Mouse (Mus musculus) limb, embryonic 10.5 days (tissue): Measurements from ENCODE around the gene Maf. TPM values are rescaled to one million over a fixed set of nuclear protein-coding genes. Genes with fewer than 3 reads are reported as not detected.

ENCODE experiments used
- DNase-seq: peaks from one replicate; pipeline ENCODE4 v3.0.0-alpha.2; 2017; ENCODE audit warnings: low spot score
- H3K27ac ChIP-seq: fragments of 300-500 bp; sonication (generic); 2 replicates; pipeline ENCODE4 v1.5.1; 2016; ENCODE audit warnings: mild to moderate bottlenecking
- H3K27me3 ChIP-seq: fragments of 300-500 bp; sonication (generic); 2 replicates; pipeline ENCODE4 v1.6.1; 2016; ENCODE audit warnings: low read depth, mild to moderate bottlenecking; ENCODE audit not compliant: poor library complexity, severe bottlenecking
- H3K36me3 ChIP-seq: fragments of 300-500 bp; sonication (generic); 2 replicates; pipeline ENCODE4 v1.6.1; 2016; ENCODE audit warnings: mild to moderate bottlenecking, moderate library complexity
- H3K4me1 ChIP-seq: fragments of 300-500 bp; sonication (generic); 2 replicates; pipeline ENCODE4 v1.6.1; 2016
- H3K4me3 ChIP-seq: fragments of 300-500 bp; sonication (generic); 2 replicates; pipeline ENCODE4 v1.5.1; 2016; ENCODE audit warnings: mild to moderate bottlenecking, moderate library complexity
- H3K9me3 ChIP-seq: fragments of 300-500 bp; sonication (generic); replicated peaks from 2 replicates; pipeline ENCODE4 v1.6.1; 2016; ENCODE audit warnings: mild to moderate bottlenecking
- WGBS: fragments of 180-500 bp; shearing (Covaris S2); methylation state at CpG from one replicate; pipeline ENCODE4 v1.1.7; 2016; 5-methylcytosine and 5-hydroxymethylcytosine counted together
- polyA plus RNA-seq: library from polyadenylated mRNA; unstranded; fragments of >200 nt; fragmentation: Nextera tagmentation; extraction: Ambion mirVana; gene quantifications from 2 replicates; pipeline ENCODE4 v1.2.1, GENCODE M21; 2016

Gene Maf
- polyA plus RNA-seq, 1 experiment from 2014 or later = 0.98 TPM

GRCm38 (mm10) chr8:115697410-115697809, 10.2 kb downstream of the Maf start:
- WGBS = 74% methylated on average over 3 of the region's 3 CpGs
- Histone ChIP-seq H3K9me3 (no peaks in the 10 kb centered on the region), H3K4me1 (peaks cover 17% of the 10 kb centered on the region)

DNA sequence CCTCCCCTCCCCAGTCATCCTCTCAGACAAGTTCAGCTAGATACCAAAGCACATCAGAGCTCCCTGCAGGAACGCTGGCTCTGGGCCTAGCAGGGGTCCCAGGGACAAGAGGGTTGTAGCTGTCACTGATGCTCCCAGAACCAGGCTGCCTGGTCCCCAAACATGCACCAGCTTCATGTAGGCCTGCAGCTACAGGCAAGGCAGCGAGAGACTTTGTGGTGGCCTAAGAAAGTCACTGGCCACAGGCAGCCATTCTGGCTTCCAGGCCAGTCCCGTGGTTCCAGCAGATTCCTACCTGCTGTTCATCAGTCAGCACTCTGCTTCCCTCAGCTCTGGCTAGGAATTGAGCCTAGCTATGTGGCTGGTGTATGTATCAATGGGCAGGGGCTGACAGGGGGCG, 10.9 kb downstream of the Maf start:
- Histone ChIP-seq H3K36me3 (no peaks in the 10 kb centered on the region), H3K4me1 (peaks cover 17% of the 10 kb centered on the region), H3K27ac (no peak overlapping the region), H3K27me3 (no peaks in the 10 kb centered on the region), H3K4me3 (no peak overlapping the region), H3K9me3 (no peaks in the 10 kb centered on the region)
- DNase-seq = no peak
- 76% methylated on average over 4 of the region's 4 CpGs for WGBS

More at GRCm38 (mm10) chr8:115697410-115697809, 10.2 kb downstream of the Maf start:
- H3K36me3 ChIP-seq = no peaks in the 10 kb centered on the region
- H3K27me3 ChIP-seq = no peaks in the 10 kb centered on the region
- no peak overlapping the region for H3K27ac ChIP-seq
- DNase-seq = no peak
- H3K4me3 ChIP-seq = no peak overlapping the region

- Histone ChIP-seq H3K4me3 (no peak overlapping the region), H3K36me3 (no peaks in the 10 kb centered on the region), H3K27ac (no peak overlapping the region), H3K9me3 (no peaks in the 10 kb centered on the region), H3K4me1 (peaks cover 24% of the 10 kb centered on the region), H3K27me3 (peaks cover 12% of the 10 kb centered on the region; the same call in 1 of the 2 replicates)
- no peak for DNase-seq
- 83% methylated on average over 9 of the region's 9 CpGs for WGBS
Observed at GRCm38 (mm10) chr8:115687349-115687748, 20.2 kb downstream of the Maf start.

DNA sequence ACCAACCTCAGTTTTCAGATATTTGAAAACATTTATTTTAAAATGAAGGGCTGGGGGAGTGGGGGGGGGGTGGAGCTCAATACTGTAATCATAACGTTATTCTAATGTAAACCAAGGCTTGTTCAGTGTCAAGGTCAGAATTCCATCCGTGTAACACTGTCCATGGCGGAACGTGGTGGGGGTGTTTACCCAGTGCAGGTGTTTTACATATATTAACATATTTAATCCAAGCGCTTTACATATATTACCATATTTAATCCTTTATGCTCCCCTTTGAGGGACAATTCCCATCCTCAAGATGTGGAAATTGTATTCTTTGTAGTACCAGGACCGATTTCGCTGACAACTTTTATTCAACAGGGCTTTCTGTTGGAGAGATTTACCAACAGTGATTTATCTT, 24.3 kb downstream of the Maf start:
- no peaks in the 10 kb centered on the region for H3K9me3 ChIP-seq
- H3K4me3 ChIP-seq = no peak overlapping the region
- 74% methylated on average over 7 of the region's 7 CpGs for WGBS
- peaks cover 21% of the 10 kb centered on the region for H3K4me1 ChIP-seq
- DNase-seq = no peak
- no peak overlapping the region for H3K27ac ChIP-seq
- H3K27me3 ChIP-seq = peaks cover 12% of the 10 kb centered on the region; the same call in 1 of the 2 replicates
- H3K36me3 ChIP-seq = no peaks in the 10 kb centered on the region

DNA sequence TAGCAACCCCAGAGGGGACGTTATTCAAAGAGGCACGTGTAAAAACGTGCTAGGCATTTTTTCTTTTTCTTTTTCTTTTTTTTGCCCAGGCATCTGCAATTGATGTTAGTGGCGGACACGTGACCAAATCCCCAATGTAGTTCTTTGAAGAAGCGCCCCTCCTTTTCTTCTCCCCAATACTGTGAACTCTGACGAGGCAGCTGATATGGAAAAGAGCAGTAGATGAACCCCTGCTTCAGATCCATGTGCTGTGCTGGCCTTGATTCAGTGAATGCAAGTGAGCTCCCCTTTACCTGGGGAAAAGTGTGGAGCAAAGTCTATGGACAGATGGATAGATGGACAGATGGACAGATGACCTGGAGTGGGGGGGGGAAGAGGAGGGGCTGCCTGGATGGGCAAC, 28.1 kb downstream of the Maf start:
- Histone ChIP-seq H3K27me3 (0 out of 2 replicates have a peak, but pooled peaks cover 4% of the 10 kb centered on the region), H3K27ac (no peak overlapping the region), H3K36me3 (no peaks in the 10 kb centered on the region), H3K9me3 (no peaks in the 10 kb centered on the region), H3K4me3 (no peak overlapping the region), H3K4me1 (peaks cover 10% of the 10 kb centered on the region)
- DNase-seq = no peak
- WGBS = 76% methylated on average over 7 of the region's 7 CpGs

- Histone ChIP-seq H3K27ac (no peak overlapping the region), H3K4me1 (peaks cover 8% of the 10 kb centered on the region; the same call in 1 of the 2 replicates), H3K9me3 (no peaks in the 10 kb centered on the region), H3K36me3 (no peaks in the 10 kb centered on the region), H3K4me3 (no peak overlapping the region), H3K27me3 (no peaks in the 10 kb centered on the region)
- 91% methylated on average over 2 of the region's 2 CpGs for WGBS
- no peak for DNase-seq
Observed at GRCm38 (mm10) chr8:115664866-115665265, 42.7 kb downstream of the Maf start.

DNA sequence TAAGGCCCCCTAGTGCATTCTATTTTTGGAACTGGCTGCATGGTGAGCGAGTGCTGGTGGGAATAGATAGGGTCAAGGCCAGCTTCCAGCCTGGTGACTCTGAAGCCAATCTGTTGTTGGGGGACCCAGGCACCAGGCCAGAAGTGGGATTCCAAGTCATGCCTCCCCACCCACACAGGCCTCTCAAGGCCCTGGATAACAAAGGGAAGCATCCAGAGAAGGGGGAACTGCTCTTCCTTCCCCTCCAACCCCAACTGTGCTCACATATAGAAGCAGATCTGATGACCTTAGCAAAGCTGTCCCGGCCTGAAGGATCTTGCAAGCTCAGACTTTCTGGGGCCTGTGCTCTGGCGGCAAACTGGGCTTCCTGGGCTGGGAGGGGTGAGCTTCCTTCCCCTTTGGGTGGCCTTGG, 57.5 kb downstream of the Maf start:
- Histone ChIP-seq H3K4me3 (no peak overlapping the region), H3K27ac (no peak overlapping the region), H3K4me1 (no peaks in the 10 kb centered on the region), H3K36me3 (no peaks in the 10 kb centered on the region), H3K27me3 (no peaks in the 10 kb centered on the region), H3K9me3 (no peaks in the 10 kb centered on the region)
- DNase-seq = no peak
- WGBS = 83% methylated on average over 3 of the region's 3 CpGs

GRCm38 (mm10) chr8:115645139-115645538, 62.5 kb downstream of the Maf start:
- DNase-seq = no peak
- no peaks in the 10 kb centered on the region for H3K4me1 ChIP-seq
- H3K9me3 ChIP-seq = no peaks in the 10 kb centered on the region
- no peaks in the 10 kb centered on the region for H3K36me3 ChIP-seq
- H3K4me3 ChIP-seq = no peak overlapping the region
- H3K27me3 ChIP-seq = no peaks in the 10 kb centered on the region
- H3K27ac ChIP-seq = no peak overlapping the region
- WGBS = 83% methylated on average over 1 of the region's 1 CpGs

DNA sequence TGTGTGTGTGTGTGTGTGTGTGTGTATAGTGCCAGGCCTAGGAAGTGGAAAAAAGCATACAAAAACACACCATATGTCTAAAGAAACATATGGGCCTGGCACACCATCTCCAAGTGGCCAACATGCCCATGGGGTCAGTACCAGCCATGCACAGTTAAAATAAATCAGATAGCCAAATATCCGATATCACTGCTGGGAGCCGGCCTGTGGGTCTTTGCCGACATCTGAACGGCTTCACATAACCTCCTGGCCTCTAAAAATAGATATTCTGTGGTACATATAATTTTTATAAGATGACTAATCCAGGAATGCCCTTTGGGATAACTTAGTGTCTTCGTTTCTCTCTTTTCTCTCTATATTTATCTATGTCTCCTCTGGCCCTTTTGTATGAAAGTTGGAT, 65.7 kb downstream of the Maf start:
- H3K9me3 ChIP-seq = no peaks in the 10 kb centered on the region
- H3K36me3 ChIP-seq = no peaks in the 10 kb centered on the region
- H3K4me3 ChIP-seq = no peak overlapping the region
- no peak for DNase-seq
- H3K4me1 ChIP-seq = no peaks in the 10 kb centered on the region
- H3K27me3 ChIP-seq = no peaks in the 10 kb centered on the region
- 96% methylated on average over 5 of the region's 5 CpGs for WGBS
- no peak overlapping the region for H3K27ac ChIP-seq

GRCm38 (mm10) chr8:115639951-115640350, 67.6 kb downstream of the Maf start:
- Histone ChIP-seq H3K9me3 (no peaks in the 10 kb centered on the region), H3K27me3 (no peaks in the 10 kb centered on the region), H3K4me1 (no peaks in the 10 kb centered on the region), H3K4me3 (no peak overlapping the region), H3K27ac (no peak overlapping the region), H3K36me3 (no peaks in the 10 kb centered on the region)
- no peak for DNase-seq
- WGBS = 78% methylated on average over 5 of the region's 5 CpGs

GRCm38 (mm10) chr8:115636751-115637150, 70.8 kb downstream of the Maf start:
- 89% methylated on average over 6 of the region's 6 CpGs for WGBS
- H3K27ac ChIP-seq = no peak overlapping the region
- H3K4me1 ChIP-seq = no peaks in the 10 kb centered on the region
- H3K36me3 ChIP-seq = no peaks in the 10 kb centered on the region
- no peak overlapping the region for H3K4me3 ChIP-seq
- H3K27me3 ChIP-seq = no peaks in the 10 kb centered on the region
- DNase-seq = no peak
- H3K9me3 ChIP-seq = no peaks in the 10 kb centered on the region
